Mouse (Mus musculus): ENCODE measurements around the gene Wdr5b.

Wdr5b gene

DNA sequence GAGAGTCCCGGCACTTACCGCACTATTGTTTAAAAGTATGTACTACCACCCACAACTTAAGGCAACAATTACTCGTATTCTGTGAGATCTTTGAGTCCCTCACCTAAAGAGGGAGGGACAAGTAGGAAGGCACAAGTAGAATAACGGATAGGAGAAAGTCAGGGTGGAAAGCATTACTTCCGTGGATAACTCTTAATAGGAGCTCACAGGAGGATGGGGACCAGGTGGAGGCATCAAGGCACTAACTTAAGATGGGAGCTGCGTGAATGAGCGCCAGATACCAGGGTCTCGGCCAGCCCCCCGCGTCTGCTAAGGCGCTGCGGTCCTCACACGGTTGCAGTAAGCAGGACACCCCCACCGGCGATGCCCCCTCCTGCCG lies 30.1 kb downstream of the Wdr5b start:
- DNase-seq (ENCODE audit: low spot score), result no peak

DNA sequence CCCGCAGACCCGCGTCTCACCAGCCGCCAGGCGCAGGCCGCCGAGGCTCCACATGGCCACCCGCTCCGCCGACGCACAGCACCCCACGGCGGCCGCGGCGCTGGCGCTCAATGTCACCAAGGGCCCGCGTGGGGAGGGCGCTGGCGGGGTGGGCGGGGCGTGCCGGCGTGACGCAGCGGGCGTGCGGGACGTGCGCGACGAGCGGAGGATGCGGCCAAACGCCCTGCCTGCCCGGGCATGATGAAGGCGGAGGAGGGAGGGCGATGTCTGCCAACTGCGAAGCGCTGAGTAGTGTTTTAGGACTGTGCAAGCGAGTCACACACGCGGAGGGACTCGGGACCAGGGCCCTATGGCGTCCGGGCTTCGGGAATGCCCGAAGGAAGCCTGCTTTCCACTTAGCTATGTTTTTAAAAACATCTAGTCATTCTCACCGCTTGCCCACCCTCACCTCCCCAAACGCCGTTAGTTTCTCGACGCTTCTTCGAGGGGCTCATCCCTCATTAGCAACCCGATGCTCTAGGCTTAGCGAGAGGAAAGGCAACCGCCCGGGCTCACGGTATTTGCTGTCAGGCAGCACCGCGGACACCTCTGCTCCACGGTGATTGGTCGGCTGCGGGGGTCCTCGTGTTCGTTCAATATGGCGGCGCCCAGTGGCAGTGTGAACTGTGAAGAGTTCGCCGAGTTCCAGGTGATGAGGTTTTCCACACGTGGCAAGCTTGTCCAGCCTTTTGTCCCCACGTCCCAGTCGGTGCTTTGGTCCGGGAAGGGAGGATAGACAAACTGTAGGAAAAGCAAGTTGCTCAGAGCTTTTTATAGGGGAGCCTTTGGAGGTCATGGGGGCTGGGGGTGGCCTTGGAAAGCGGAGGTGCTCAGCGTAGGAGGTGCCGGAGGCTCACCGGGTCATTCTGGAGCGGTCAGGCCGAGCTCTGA lies 30.7 kb downstream of the Wdr5b start, which contains the start of the genes Fam162a and Ccdc58:
Gene Fam162a (minus strand): TSS at position 145 of the 930 bp plus-strand sequence.
Gene Ccdc58 (plus strand): TSS at position 236 of the 930 bp plus-strand sequence.
- DNase-seq (ENCODE audit: low spot score), result peak; percentile 92

DNA sequence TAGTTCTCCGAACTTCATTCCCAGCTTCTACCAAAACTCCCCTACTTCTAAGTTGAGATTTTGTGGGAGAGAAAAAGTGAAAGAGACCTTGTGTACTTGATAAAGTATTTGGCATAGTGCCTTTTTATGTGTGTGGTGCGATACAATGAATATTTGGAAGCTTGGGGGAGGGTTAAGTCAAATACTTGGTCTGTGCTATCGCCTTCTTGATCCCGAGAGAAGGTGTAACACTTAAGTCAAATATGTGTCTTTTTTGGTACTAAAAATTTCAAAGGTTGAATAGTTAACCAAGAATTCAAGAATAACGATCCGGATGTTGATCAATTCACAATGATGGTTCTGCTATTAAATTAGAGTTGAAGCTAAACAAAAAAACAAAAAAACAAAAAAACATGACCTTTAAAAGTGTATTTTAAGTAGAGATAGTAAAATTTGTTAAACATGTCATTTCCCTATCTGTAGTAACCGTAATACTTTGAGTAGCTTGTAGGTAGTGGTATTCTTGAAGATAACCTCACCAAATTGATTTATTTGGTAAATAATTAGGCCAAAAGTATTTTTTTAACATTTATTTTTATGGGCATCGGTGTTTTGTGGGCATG lies 31.5 kb downstream of the Wdr5b start:
- no peak for DNase-seq (ENCODE audit: low spot score)

DNA sequence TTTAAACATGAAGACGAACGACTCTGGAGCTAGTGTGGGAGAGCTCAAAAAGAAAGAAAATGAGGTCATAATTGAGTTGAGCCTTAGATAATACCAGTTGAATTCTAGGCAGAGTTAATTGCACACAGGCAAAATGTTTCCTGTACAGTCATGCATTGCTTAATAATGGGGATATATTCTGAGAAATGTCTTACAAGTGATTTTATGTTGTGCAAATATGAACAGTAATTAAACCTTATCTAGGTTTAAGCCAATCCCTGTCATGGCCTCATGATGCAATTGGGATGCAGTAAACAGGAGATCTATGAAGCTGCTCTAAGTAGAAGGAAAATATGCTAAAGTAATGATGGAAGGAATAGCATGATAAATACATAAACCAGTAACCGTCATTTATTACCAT lies 33.8 kb downstream of the Wdr5b start:
- no peak for DNase-seq (ENCODE audit: low spot score)

- no peak for DNase-seq (ENCODE audit: low spot score)
These were observed 38.9 kb downstream of the Wdr5b start for GRCm38 (mm10) chr16:36079916-36080315.

DNA sequence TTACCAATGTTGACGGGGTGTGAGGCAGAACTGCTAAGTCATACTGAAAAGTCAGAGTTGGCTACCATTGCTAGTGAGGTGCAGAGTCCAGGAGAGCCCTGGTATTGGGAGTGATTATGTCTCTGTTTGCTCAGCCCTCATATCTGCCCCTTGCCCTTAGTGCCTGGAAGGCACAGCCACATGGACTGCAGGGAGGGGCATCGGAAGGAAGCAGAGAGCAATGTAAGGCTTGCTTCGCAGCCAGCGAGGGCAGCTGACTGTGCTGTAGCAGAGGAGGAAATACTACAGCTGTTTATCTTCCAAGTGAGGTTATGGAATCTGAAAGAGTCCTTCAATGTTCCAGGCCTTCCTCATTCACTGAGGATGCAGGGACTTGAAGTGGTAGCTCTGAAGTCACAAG lies 46.9 kb downstream of the Wdr5b start:
- no peak for DNase-seq (ENCODE audit: low spot score)

DNA sequence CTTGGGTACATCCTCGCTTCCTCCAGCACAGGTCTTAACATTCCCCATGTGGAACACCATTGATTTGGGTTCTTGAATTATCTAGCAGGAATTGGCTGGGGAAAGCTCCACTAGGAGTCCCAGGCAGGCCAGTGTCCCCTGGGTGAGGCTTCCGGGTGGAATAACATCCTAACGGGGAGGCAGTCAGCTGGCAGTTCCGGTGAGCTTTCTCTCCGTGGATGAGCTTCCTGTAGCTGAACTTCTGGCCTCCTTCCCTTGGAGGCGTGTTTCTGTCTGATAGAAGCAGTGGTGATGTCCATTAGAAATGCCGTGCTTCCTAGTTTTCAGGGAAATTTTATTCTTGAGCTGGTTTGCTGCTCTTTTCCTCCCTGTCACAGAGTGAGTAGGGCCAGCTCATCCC lies 48.1 kb downstream of the Wdr5b start:
- no peak for DNase-seq (ENCODE audit: low spot score)

DNA sequence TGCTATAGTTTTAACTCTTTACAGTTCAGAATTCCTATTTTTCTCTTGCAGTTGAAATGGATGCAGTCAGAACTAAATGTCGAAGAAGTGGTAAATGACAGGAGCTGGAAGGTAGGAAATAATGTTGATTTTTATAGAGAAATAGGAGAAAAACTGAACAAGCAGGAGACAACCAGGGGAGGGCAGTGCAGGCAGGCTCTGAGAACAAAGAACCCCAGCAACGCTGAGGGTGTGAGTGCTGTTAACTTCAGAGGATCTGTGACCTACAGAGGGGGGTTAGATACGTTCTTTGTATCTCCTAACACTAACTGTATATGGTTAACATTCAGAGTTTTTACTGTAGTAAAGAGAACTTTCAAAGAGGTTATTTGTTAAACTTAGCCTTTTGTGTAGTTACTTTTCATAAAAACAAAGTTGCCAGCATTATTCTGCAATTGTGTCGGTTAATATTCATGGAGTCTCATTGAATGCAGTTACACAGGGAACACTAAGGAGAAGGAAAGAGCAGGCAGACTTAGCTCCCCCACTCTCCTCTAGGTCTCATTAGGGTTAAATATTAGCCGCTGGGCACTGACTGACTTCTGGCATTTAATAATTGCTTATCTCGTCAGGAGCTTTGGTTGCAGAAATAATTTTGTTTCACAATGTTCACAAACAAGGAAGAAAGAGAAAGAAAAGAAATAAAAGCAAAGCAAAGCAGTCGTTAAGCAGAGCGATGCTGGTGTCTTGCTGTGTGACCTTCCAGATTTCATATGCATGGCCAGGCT lies 49.0 kb downstream of the Wdr5b start:
- no peak for DNase-seq (ENCODE audit: low spot score)

GRCm38 (mm10) chr16:36090785-36091509 lies 50.0 kb downstream of the Wdr5b start:
- no peak for DNase-seq (ENCODE audit: low spot score)

Measured in urinary bladder, postnatal 14 days (tissue).